Mouse (Mus musculus): Measurements from ENCODE around the gene Adgrl3.

- TF ChIP-seq CTCF (IDR thresholded peaks at IDR 0.05; ENCODE audit: extremely low read depth, insufficient read length, insufficient replicate concordance, low read depth, low read length) (no peak), POLR2A (IDR thresholded peaks at IDR 0.05; ENCODE audit: low read depth, low read length) (no peak)
These were observed 1.9 kb downstream of the Adgrl3 start for GRCm38 (mm10) chr5:81021864-81022305.

Measured in small intestine, adult 2 months (tissue).